Mouse (Mus musculus): ENCODE measurements around the gene Kcne1.

Gene Kcne1

DNA sequence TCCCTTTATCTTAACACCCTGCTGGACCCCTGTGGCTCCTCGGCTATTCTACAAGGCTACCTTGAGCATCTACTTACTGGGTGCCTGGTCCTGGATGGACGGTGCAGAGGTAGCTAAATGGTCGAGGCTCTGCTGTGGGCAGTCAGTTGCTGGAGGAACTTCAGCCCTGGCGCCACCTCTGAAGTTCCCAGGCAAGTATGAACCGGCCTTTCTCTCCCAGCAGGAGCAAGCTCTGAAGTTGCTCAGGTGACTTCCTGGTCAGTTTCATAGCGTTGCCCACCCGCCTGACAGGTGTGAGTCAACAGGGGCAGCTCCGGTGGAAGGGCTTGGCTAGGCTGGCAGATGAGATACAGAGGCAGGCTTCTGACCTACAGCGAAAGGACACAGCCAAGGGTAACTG is at the start of gene Kcne1:
Kcne1 (minus strand) TSS at position 240 of the 400 bp plus-strand sequence.
- in situ Hi-C loops (cut with MboI; ENCODE audit: unreplicated experiment in 2 of 2): no loop called here

DNA sequence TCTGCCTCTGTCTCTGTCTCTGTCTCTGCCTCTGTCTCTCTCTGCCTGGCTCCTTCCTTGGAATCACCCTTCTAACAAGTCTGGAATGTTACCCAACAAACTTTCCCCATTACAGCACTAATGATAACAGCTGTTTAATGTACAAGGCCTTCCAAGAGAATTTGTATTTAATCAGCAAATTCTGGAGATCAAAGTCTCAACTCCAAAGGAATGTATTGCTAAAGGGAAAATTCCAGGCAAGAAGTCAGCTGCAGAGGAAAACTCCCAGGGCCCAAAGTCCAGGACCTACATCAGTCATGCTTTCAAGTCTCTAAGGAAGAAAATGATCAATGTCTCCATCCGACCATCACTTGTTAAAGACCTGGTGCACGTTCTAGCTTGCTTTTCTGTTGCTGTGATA is 48.6 kb upstream of the Kcne1 start:
- in situ Hi-C loops (cut with MboI; ENCODE audit: unreplicated experiment in 2 of 2): no loop called here

DNA sequence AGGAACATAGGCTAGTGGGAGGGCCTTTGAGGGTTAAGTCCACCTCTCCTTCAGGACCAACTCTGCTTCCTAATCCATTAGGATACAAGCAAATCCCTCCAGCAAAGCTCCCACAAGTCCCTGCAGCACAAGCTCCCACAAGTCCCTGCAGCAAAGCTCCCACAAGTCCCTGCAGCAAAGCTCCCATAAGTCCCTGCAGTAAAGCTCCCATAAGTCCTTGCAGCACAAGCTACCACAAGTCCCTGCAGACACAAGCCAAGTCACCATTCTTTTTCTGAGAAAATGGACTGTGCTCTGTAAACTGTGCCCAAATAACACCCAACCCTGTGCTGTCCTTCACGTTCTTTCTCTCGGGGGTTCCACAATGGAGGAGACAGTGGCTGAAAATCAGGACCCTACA is 44.9 kb upstream of the Kcne1 start:
- in situ Hi-C loops (cut with MboI; ENCODE audit: unreplicated experiment in 2 of 2): no loop called here

DNA sequence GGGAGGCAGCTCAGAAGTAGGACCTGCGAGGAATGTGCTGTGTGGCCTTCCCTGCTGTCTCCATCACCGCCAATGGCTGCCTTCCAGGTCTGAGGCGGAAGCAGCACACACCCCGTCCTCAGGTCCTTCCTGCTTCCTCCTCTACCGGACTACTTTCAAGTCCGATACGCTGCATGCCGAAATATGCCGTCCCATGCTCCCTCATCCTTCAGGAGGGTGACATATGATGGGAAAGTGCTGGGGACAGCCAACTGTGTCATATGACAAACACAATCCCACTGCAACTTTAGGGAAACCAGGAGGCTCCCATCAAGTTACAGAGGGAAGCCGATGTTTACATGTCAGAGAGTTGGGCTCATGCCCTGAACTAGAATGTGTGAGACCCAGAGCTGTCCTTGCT is 43.8 kb upstream of the Kcne1 start:
- in situ Hi-C loops (cut with MboI; ENCODE audit: unreplicated experiment in 2 of 2): no loop called here

DNA sequence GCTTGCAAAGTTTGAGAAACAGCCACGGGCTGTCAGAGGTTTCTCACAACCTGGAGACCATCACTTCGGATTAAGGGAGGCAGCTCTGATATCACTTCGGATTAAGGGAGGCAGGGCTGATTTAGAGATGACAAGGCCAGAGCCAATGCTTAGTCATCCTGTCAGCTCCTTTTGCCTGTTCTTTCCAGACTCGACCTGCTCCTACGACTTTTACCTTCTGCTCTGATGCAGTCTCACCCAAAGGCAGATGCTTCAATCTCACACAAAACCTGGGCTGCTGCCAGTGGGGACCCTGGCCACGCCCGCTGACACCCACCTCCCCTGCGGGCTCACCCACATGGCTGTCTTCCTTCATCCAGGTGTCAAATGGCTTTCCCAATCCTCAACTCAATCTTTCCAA is 42.9 kb upstream of the Kcne1 start:
- in situ Hi-C loops (cut with MboI; ENCODE audit: unreplicated experiment in 2 of 2): no loop called here

DNA sequence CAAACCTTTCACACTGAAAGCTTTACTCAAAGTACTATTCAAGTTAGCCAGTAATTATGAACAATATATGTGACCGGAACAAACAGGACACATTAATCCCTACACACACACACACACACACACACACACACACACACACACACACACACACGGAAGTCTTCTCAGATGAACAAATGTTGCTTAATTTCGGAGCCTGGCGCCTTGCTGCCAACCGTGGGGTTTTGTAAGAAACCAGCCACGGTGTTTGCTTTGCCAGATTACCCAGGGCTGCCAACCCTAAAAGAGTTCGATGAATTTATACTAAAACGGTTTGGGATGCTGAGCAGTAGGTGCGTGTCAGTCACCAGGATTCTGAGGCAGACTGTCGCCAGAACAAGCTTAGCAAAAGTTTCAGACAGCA is 41.9 kb upstream of the Kcne1 start:
- in situ Hi-C loops (cut with MboI; ENCODE audit: unreplicated experiment in 2 of 2): no loop called here

DNA sequence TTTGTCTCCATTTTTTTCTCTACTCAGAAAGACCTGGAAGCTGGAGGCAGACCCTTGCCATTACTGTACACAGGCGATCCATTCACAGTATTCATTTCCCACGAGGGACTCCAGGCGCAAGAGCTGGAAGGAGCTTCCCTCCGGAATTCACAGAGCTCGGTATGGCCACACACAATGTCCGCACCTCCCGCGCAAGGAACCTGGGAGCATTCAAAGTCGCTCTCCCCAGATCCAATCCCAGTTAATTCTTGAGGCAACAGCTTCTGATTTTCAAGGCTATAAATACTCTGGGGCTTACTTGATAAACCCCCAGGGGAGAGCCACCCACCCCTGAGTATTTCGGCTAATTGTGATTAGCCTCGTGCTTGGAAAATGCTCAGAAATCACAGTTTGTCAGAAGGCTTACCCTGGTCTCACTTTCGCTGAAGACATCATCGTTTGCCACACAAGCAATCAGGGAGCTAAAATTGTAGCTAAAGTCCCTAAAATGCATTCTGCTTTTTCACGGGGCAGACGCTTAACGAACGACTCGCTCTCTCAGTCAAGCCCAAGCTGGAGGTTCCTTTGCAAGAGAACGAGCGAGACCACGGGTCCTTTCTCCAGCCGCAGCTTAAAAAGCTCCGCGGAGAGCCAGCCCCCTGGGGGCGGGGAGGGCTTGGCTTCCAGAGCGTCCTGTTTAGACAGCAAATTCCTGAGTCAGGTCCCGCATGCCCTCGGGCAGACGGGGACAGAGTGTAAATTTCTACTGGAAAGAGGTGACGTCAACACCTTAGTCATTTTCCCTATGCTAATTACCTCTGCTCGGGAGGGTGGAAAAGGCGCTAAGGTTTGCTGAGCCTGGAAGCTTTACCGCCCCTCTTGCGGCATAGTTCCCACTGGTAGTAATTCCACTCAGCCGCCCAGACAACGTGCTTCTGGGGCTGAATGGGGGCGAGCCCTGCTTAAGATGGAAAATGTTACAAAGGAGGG is 40.5 kb upstream of the Kcne1 start:
- in situ Hi-C loops (cut with MboI; ENCODE audit: unreplicated experiment in 2 of 2): no loop called here

DNA sequence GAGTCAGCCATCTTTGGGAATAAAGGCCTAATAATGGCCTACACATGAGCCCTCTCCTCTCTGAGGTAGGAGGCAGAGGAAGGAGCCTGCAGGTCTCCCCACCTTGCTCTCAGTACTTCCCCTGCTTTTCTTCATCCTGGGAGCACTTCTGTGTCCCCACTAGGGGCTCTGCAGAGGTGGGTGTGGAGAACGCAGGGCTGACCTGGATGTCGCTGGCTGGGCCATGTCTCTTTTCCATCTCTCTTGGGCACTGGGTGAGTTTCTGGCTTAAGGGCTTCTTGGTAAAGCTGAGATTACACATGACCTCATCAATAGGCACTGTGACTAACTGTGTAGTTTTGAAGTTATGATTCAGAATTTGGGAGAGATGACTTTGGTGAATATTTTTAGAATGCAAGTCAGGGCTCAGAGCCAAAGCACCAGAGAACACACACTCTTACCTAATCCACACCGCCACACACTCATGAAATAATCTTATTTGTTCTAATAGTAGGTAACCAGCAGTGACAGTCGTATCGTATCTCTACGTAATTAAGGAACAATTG is 39.4 kb upstream of the Kcne1 start:
- in situ Hi-C loops (cut with MboI; ENCODE audit: unreplicated experiment in 2 of 2): no loop called here

DNA sequence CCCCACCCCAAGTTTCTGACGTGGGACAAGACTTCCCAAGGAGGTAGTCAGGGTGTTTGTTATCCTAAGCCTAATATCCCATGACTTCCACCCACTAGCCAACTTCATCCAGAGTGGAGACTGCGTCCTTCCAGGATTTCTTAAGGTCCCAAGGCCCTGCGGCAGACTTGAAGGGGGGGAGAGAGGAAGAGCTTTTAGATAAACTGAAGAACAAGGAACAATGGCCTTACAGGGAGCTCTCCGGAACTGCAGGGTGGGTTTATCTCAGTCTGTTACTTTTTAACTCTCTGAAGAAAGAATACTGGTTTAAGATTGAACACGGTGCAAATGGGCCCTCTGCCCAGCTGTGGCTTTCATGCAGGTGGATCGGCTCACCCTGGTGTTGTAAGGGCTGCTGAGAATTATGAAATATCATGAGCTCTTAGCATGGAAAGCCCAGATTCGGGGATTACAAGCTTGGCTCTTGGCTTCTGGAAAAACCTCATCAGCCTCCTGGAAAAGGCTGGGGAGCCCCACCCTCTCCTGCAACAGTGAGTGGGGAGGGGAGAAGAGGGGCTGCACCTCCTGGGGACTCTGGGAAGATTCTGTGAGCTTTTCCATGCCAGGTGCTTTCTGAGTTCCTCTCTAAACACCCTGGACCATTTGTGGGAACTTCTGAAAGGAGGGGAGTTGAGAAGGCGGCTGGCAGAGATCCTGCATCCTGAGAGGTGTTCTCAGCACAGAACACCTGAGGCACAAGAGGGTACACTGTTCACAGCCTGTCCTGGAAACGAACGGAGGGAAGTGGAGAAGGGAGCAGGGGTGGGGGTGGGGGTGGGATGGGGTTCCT is 38.7 kb upstream of the Kcne1 start:
- in situ Hi-C loops (cut with MboI; ENCODE audit: unreplicated experiment in 2 of 2): no loop called here

DNA sequence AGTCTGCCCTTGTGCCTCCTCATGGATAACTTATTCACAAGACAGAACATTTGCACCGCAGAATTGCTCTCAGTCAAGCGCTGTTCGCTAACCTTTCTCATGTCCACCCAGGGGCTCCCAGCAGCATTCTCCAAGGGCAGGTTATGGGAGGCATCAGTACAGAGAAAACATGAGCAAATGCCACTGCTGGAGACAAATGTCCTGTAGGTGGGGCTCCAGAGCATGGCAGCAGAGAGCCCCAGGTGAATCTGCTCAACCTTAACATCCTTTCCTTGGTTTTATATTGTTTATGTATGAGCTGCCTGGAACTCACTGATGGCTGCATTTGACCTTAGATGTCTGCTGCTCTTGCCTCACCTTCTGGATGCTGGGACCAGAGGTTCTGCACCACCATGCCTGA is 34.5 kb upstream of the Kcne1 start:
- in situ Hi-C loops (cut with MboI; ENCODE audit: unreplicated experiment in 2 of 2): no loop called here

DNA sequence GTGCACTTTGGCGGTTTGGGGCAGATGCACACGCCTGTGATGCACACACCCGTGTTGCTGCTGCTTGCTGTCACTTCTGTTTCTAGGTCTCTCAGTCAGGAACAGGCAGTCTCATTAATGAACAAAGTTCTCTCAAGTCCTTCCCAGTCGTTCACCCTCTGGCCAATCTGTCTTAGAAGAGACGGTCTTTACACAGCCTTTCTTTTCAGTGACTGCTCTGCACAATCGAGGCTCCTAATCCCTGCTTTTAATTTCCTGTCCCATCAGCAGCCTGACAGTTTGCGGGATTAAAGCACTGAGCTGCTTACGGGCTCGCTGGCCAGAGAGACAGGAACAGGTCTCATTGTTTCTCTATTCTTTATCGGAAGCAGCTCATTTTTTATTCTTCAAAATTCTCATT is 28.4 kb upstream of the Kcne1 start:
- in situ Hi-C loops (cut with MboI; ENCODE audit: unreplicated experiment in 2 of 2): loop anchor here in 1 of 2 experiments (10.0 kb wide), 1 partner anchor 1157 kb away; no protein-coding TSS in a partner anchor

DNA sequence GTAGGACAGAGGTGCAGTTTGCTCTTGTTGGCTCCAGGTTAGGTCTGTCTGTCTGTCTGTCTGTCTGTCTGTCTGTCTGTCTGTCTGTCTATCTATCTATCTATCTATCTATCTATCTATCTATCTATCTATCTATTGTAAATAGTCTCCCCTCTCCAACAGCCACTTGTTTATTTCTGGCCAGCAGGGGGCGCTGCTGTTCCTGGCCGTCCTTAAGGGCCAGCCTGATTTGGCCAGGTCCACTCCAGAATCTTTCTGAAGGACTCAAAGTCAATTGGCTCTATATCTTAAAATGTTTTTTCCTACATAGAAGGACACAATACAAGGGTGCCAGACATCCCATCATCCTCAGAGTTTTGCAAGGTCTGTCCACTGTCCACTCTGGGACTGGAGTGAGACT is 25.8 kb upstream of the Kcne1 start:
- in situ Hi-C loops (cut with MboI; ENCODE audit: unreplicated experiment in 2 of 2): loop anchor here in 1 of 2 experiments (10.0 kb wide), 1 partner anchor 1160 kb away; no protein-coding TSS in a partner anchor

DNA sequence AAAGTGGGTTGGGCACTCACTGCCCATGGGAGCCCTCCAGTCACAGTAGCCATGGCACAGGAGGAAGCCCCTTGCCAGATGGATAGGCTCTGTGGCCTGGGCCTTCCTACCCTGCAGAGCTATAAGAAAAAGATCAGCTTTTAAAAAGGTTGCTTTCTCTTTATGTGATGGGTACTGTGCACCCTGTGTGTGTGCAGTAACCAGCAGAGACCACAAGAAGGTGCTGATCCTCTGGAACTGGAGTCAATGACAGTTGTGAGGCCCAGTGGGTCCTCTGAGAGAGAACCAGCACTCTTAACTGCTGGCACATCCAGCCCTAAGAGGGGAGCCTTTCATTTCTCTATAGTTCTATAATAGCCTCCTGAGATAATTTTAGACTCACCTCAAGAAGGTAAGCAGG is 24.1 kb upstream of the Kcne1 start:
- in situ Hi-C loops (cut with MboI; ENCODE audit: unreplicated experiment in 2 of 2): loop anchor here (5.0 to 10.0 kb wide), 2 partner anchors 59 to 1161 kb away; no protein-coding TSS in a partner anchor

DNA sequence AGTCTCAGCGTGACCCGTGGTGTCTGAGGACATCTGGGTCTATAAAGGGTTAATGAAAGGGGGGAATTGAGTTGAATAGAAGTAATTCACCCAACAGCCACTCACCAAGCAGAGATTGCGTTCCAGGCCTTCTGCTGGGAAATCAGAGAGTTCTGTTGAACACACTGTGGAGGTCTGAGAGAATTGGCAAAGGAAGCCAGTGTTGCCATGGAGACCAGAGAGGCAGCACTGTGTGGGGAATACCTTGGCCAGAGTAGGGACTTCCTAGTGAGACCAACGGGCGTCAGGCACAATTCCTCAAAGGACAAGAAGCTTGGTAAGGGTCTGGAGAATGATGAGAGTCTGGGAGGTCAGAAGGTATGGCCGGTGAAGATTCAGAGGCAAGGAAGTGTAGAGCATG is 23.2 kb upstream of the Kcne1 start:
- in situ Hi-C loops (cut with MboI; ENCODE audit: unreplicated experiment in 2 of 2): loop anchor here (5.0 to 10.0 kb wide), 2 partner anchors 60 to 1162 kb away; no protein-coding TSS in a partner anchor

DNA sequence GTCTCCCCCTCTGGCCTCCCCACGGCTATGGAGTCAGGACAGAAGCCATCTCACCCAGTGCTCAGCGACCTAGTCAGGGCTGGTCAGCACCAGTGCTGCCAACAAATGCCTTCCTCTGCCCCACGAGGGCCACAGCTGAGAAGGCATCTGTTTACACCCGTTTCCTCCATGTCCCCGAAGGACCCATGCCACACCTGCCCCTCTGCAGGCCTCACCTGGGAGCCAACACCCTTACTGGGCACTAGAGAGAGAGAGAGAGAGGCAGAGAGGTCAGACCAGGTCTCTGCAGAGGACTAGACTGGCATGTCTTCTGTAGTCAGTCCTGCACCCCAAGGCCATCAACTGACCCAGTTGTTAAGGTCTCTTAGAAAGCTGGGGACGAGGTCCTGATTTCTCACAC is 21.8 kb upstream of the Kcne1 start:
- in situ Hi-C loops (cut with MboI; ENCODE audit: unreplicated experiment in 2 of 2): loop anchor here (5.0 to 10.0 kb wide), 2 partner anchors 61 to 1164 kb away; no protein-coding TSS in a partner anchor

DNA sequence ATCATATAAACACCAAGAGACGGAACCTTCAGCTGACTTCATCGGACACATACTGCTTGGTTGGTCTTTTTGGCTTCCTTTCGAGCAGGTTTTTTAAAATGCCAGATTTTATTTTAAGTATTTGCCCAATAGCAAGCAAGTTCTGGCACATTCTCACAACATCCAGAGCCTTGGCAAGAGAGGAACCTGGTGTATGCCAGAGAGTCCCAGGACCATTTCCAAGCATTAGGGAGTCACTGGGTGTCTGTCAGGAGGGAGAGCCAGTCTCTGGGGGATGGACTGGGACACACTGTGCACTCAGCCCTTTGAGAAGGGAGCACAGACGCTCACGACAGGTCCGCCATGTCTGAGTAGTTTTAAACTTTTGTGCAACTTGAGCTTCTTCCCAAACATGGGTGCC is 17.7 kb upstream of the Kcne1 start:
- in situ Hi-C loops (cut with MboI; ENCODE audit: unreplicated experiment in 2 of 2): no loop called here

DNA sequence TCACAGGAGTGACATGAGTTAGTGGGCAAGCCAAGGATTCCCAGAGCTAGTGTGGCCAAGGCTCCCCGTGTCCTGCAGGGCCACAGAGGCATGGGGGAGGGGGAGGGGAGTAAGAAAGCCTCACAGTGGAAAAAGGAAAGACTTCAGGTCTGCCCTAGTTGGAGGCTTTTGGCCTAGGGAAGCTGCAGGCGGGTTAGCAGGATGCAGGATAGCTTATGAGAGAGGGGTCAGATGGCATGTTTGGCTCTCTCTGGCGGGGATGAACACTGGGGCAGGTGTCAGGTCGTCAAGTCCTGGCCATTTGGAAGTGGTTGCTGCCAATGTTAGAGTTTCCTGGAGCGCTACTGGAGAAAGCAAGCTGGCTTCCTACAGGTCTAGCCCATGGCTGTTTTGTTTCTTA is 12.4 kb upstream of the Kcne1 start:
- in situ Hi-C loops (cut with MboI; ENCODE audit: unreplicated experiment in 2 of 2): no loop called here

DNA sequence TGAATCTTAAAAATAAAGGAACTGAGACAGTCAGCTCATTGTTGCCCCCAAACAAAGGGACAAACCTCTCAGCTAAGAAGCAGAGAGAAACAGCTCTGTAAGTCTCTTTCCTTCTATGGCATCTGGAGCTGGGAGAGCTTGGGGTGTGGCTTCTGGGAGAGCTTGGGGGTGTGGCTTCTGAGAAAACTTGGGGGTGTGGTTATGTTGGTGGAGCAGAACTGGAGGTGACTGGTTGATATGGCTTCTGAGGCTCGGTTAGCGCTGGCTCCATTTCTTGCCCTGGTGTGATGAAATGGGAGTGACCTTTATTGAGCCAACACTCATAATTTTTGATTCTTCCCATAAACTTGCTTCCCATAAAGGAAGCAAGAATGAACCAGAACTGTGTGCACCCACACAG is 10.0 kb upstream of the Kcne1 start:
- in situ Hi-C loops (cut with MboI; ENCODE audit: unreplicated experiment in 2 of 2): no loop called here

DNA sequence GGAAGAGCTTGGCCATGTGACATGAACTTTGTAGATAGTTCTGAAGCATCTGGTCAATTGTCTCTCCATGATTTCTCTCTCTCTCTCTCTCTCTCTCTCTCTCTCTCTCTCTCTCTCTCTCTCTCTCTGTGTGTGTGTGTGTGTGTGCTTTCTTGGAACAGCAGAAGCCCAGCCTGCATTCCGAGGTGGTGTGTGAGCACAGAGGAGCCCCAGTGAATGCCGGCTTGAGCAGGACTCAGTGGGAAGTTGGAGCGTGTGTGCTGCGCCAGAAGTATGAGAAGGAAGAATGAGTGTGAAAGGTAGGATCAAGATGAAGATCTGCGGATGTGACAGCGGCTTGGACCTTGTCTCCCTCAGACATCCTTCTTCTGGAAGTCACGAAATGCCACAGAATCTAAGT is 6.2 kb upstream of the Kcne1 start:
- in situ Hi-C loops (cut with MboI; ENCODE audit: unreplicated experiment in 2 of 2): no loop called here

DNA sequence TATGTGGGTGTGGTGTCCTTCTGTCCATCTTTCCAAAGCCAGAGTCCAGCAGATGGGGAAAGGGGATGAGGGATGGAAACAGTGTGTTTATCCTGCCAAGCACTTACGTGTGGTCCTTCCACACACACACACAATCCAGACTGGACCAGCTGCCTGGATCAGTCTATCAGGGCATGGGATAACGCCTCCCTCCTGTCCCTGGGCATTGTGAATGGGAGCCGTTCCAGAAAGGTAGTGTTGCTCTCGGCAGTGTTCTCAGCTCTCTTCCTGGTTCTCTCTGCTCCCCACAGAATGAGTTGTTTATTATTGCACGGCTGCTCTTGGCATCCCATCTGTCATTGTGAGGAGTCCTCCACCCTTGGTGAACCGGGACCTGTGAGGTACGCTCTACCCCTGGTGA is 1.4 kb upstream of the Kcne1 start:
- in situ Hi-C loops (cut with MboI; ENCODE audit: unreplicated experiment in 2 of 2): no loop called here

DNA sequence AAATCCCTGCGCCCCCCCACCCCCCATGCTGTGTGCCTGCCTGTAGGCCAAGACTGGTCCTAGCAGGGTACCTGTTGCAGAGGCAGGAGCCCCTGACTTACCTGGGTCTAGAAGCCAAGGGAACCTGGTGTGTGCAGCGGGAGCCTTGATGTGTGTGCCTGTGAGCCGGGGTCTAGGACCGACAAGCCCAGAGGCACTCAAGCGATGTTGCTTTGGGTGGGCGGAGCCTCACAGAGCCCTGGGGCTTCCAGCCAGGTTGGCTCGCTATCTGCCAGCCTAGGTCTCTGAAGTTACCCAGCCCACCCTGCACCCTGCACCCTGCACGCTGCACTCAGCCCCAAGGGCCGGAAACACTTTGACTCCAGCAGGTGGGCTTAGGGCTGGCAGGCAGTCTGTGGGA is 534 bp downstream of the Kcne1 start:
- in situ Hi-C loops (cut with MboI; ENCODE audit: unreplicated experiment in 2 of 2): no loop called here

All from v-Abl transformed pro-B cells (cell line).